Mouse (Mus musculus) hindbrain, embryonic 12.5 days (tissue): ENCODE measurements around the gene Plekhg2. TPM values are rescaled to one million over a fixed set of nuclear protein-coding genes. Genes with fewer than 3 reads are reported as not detected.

Experiments
- ATAC-seq: fragments of 200-750 bp; cut with Nextera tagmentation; 2 replicates; pipeline ENCODE4 v1.8.0; 2017; ENCODE audit warnings: moderate TSS enrichment; ENCODE audit not compliant: low FRiP score
- H3K27ac ChIP-seq: fragments of 300-500 bp; sonication (generic); 2 replicates; pipeline ENCODE4 v1.5.1; 2016; ENCODE audit warnings: mild to moderate bottlenecking
- H3K27me3 ChIP-seq: fragments of 300-500 bp; sonication (generic); 2 replicates; pipeline ENCODE4 v1.6.1; 2016; ENCODE audit warnings: mild to moderate bottlenecking
- H3K36me3 ChIP-seq: fragments of 300-500 bp; sonication (generic); 2 replicates; pipeline ENCODE4 v1.6.1; 2016; ENCODE audit warnings: mild to moderate bottlenecking
- H3K4me1 ChIP-seq: fragments of 300-500 bp; sonication (generic); 2 replicates; pipeline ENCODE4 v1.6.1; 2016
- H3K4me2 ChIP-seq: fragments of 300-500 bp; sonication (generic); replicated peaks from 2 replicates; pipeline ENCODE4 v1.6.1; 2016; ENCODE audit warnings: mild to moderate bottlenecking
- H3K4me3 ChIP-seq: fragments of 300-500 bp; sonication (generic); 2 replicates; pipeline ENCODE4 v1.5.1; 2016; ENCODE audit warnings: mild to moderate bottlenecking
- H3K9ac ChIP-seq: fragments of 300-500 bp; sonication (generic); 2 replicates; pipeline ENCODE4 v1.6.1; 2016; ENCODE audit warnings: mild to moderate bottlenecking, moderate library complexity
- H3K9me3 ChIP-seq: fragments of 300-500 bp; sonication (generic); replicated peaks from 2 replicates; pipeline ENCODE4 v1.6.1; 2016; ENCODE audit warnings: mild to moderate bottlenecking
- WGBS: fragments of 180-500 bp; shearing (Covaris S2); methylation state at CpG from one replicate; pipeline ENCODE4 v1.1.7; 2016; 5-methylcytosine and 5-hydroxymethylcytosine counted together
- polyA plus RNA-seq: library from polyadenylated mRNA; unstranded; fragments of >200 nt; fragmentation: Nextera tagmentation; extraction: Ambion mirVana; gene quantifications from 2 replicates; pipeline ENCODE4 v1.2.1, GENCODE M21; 2016

The Plekhg2 gene
- polyA plus RNA-seq, 1 experiment from 2014 or later = 71.7 TPM

DNA sequence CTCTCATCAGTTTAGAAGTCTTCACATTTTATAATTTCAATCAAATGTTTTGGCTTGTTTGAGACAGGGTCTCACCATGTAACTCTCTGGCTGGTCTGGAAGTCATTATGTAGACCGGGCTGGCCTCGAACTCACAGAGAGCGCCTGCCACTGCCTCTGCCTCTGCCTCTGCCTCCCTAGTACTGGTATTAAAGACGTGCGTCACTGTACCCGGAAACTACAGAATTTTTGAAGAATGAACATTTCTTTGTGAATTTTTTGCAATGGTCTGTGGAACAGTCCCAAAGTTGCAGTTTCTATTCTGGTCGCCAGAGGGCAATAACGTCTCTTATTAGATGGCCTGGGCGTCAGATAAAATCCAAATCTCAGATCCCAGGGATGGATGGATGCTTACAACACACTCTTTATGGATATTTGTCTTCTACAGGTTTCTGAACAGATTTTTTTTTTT, 757 bp upstream of the Plekhg2 start:
- peak overlapping the region; percentile 90 for H3K27ac ChIP-seq
- peaks cover 48% of the 10 kb centered on the region for H3K4me1 ChIP-seq
- peak overlapping the region; percentile 57 for H3K4me2 ChIP-seq
- peak; percentile 3; the same call in 1 of the 2 replicates for ATAC-seq
- peaks cover 11% of the 10 kb centered on the region; the same call in 1 of the 2 replicates for H3K36me3 ChIP-seq
- H3K4me3 ChIP-seq = peak overlapping the region; percentile 81
- 2% methylated on average over 9 of the region's 9 CpGs for WGBS
- H3K9ac ChIP-seq = 0 out of 2 replicates have a peak overlapping the region, but pooled peaks have one; percentile 41
- H3K9me3 ChIP-seq = no peaks in the 10 kb centered on the region
- H3K27me3 ChIP-seq = peaks cover 5% of the 10 kb centered on the region; the same call in 1 of the 2 replicates

DNA sequence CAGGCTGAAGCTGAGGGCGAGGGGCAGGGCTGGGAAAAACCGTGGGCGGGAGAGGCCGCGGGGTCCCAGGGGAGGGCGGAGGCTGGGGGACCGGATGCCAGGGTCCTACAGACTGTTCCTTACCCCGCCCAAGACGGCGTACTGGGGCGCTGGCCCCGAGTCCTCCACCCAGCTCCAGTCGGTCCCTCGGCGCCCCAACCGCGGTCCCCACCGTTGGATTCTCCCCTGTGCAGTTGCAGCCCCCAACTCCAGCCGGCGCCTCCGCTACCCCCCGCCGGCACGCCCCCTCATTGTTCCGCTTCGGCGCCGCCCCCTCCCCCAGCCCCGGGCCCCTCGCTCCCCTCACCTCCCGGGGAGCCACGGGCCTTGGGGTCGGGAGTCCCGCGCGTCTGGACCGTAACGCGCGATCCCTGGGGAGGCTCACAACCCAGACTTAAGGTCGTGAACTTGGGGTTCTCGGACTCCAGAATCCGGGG, 847 bp downstream of the Plekhg2 start:
- Histone ChIP-seq H3K27me3 (no peaks in the 10 kb centered on the region), H3K27ac (peak overlapping the region; percentile 90), H3K36me3 (peaks cover 21% of the 10 kb centered on the region), H3K9me3 (no peaks in the 10 kb centered on the region), H3K4me2 (peak overlapping the region; percentile 57), H3K4me1 (peaks cover 38% of the 10 kb centered on the region), H3K4me3 (peak overlapping the region; percentile 81), H3K9ac (peak overlapping the region; percentile 88)
- peak; percentile 9 for ATAC-seq
- 1% methylated on average over 42 of the region's 43 CpGs for WGBS

DNA sequence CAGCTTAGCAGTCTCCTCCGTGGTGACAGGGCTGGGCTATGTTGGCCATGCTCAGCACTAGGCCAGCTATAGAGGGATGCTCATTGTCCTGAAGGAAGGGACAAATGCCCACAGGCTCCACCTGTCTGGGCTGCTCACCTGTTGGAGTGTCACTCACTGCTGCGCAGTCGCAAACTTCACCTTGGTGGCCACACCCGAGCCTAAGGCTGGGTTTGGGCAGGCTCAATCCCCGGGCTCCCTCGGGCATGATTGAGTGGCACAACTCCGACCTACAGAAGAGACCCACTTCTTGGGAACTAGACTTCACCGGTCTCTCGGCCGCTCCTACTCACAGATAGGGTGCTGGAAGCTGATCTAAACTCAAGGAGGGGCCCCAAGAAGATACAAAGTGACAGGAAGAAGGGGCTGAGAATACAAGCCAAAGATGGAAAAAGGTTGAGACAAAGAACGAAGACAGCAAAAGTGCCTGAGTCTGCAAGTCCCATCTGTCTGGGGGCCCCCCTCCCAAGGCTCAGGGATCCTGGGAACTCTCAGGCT, 1.4 kb downstream of the Plekhg2 start:
- Histone ChIP-seq H3K4me3 (peak overlapping the region; percentile 81), H3K9me3 (no peaks in the 10 kb centered on the region), H3K4me1 (peaks cover 33% of the 10 kb centered on the region), H3K9ac (peak overlapping the region; percentile 88), H3K27ac (peak overlapping the region; percentile 90), H3K36me3 (peaks cover 26% of the 10 kb centered on the region), H3K4me2 (peak overlapping the region; percentile 57), H3K27me3 (no peaks in the 10 kb centered on the region)
- ATAC-seq = no peak
- WGBS = 9% methylated on average over 11 of the region's 11 CpGs

DNA sequence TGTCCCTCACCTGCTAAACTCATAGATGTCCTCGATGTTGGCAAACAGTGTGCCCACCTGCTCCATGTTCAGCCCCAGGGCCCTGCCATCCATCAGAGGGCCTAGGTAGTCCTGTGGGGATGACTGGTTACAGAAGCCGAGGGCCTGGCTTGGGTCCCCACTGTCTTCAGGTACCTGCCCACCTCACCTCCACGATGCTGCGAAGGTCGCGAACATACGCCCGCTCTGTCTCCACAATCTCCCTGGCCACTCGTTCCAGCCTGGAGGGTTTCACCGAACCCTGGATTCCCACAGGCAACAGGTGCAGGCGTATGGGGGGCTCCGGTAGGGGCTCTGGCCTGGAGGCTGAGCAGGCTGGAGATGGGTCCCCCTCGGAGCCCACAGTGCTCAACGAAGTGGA, 2.3 kb downstream of the Plekhg2 start:
- H3K9ac ChIP-seq = peak overlapping the region; percentile 88; the same call in 1 of the 2 replicates
- peaks cover 25% of the 10 kb centered on the region for H3K4me1 ChIP-seq
- peak overlapping the region; percentile 81 for H3K4me3 ChIP-seq
- peak overlapping the region; percentile 57 for H3K4me2 ChIP-seq
- no peak for ATAC-seq
- WGBS = 94% methylated on average over 14 of the region's 14 CpGs
- H3K27me3 ChIP-seq = no peaks in the 10 kb centered on the region
- H3K36me3 ChIP-seq = peaks cover 36% of the 10 kb centered on the region
- H3K9me3 ChIP-seq = no peaks in the 10 kb centered on the region
- no peak overlapping the region for H3K27ac ChIP-seq

DNA sequence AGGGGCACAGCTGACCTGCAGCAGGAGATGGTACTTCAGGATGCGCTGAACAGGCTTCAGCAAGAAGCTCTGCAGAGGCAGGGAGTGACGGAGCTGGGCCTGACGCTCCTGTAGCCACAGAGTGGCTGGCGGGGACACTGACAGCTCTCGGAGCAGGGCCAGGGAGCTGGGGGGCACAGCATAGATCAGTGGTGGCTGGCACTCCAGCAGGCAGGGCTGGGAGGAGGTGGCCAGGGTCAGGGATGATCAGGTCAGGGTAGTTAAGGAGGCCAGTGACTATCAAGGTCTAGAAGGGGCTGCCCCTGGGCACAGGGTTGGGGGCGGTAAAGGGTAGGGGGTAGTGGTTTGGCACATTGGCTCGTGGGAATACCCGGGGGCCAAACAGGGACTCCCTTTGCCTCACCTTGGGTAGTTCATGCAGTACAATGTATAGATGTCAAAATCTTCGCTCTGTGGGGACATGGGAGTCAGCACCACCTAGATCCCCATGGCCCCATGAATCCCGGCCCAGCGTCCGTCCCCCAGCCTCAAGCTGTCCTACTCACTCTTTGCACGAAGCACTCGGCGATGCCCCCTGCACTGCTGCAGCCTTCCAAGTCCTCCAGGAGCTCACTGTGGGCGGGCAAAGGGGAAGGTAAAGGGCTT, 4.0 kb downstream of the Plekhg2 start:
- peaks cover 18% of the 10 kb centered on the region for H3K4me1 ChIP-seq
- H3K9ac ChIP-seq = no peak overlapping the region
- no peak overlapping the region for H3K27ac ChIP-seq
- no peaks in the 10 kb centered on the region for H3K9me3 ChIP-seq
- H3K4me2 ChIP-seq = no peak overlapping the region
- H3K27me3 ChIP-seq = no peaks in the 10 kb centered on the region
- WGBS = 91% methylated on average over 16 of the region's 16 CpGs
- H3K4me3 ChIP-seq = no peak overlapping the region
- no peak for ATAC-seq
- H3K36me3 ChIP-seq = peaks cover 52% of the 10 kb centered on the region

DNA sequence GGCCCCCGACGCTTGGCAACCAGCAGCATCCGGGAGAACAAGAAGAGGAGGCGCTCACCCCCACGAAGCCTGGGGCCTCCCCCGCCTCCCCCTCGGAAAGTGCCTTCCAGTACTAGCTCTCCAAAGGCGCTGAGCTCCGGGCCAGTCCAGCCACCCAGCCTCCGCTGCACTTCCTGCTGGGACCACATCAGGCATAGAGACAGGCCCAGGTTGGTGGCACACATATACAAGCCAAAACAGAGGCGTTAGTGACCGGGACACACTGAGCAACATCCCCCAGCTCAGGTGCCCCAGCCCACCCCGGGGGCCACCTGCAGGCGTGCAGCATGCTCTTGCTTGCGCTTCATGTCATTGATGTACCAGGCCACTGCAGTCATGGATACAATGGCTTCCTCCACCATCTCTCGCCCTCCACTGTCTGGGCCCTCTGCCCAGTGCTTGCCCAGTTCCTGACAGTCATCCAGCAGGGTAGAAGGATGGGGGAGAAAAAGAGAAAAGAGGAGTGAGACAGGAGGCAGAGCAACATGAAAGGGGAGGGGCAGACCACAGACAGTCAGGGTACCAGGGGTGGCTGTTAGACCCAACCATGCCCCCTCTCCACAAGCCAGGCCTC, 4.6 kb downstream of the Plekhg2 start:
- Histone ChIP-seq H3K36me3 (peaks cover 57% of the 10 kb centered on the region), H3K9ac (no peak overlapping the region), H3K4me2 (no peak overlapping the region), H3K4me3 (no peak overlapping the region), H3K27ac (no peak overlapping the region), H3K27me3 (no peaks in the 10 kb centered on the region), H3K9me3 (no peaks in the 10 kb centered on the region), H3K4me1 (peaks cover 18% of the 10 kb centered on the region)
- 90% methylated on average over 16 of the region's 16 CpGs for WGBS
- ATAC-seq = no peak

- H3K4me2 ChIP-seq = no peak overlapping the region
- H3K4me3 ChIP-seq = no peak overlapping the region
- WGBS = 85% methylated on average over 16 of the region's 16 CpGs
- no peaks in the 10 kb centered on the region for H3K9me3 ChIP-seq
- peaks cover 84% of the 10 kb centered on the region for H3K36me3 ChIP-seq
- H3K4me1 ChIP-seq = peaks cover 12% of the 10 kb centered on the region
- no peaks in the 10 kb centered on the region for H3K27me3 ChIP-seq
- H3K27ac ChIP-seq = no peak overlapping the region
- no peak overlapping the region for H3K9ac ChIP-seq
- ATAC-seq = no peak
Observed at GRCm38 (mm10) chr7:28362441-28363060, 9.8 kb downstream of the Plekhg2 start.

- H3K36me3 ChIP-seq = peaks cover 77% of the 10 kb centered on the region
Observed at GRCm38 (mm10) chr7:28361647-28362341, 10.6 kb downstream of the Plekhg2 start.

DNA sequence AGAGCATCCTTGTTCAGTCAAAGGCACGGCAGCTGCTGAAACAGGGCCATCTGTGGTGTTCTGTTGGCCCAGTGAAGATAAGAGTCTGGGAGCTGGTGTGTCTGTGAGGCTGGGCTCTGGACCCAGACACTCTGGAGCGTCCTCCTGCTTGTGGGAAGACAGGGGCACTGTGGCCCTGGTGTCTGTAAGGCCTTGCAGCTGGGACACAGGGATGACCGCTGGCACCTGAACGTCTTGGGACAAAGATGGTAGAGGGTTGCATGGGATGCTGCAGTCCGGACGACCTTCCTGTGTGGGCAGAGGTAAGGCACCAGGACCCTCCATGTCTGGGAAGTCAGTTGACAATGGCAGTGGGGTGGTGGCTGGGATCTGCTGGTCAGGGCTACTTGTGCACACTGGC, 12.1 kb downstream of the Plekhg2 start:
- Histone ChIP-seq H3K36me3 (peaks cover 64% of the 10 kb centered on the region), H3K4me3 (no peak overlapping the region), H3K9ac (no peak overlapping the region), H3K9me3 (no peaks in the 10 kb centered on the region), H3K27me3 (no peaks in the 10 kb centered on the region), H3K4me2 (no peak overlapping the region), H3K27ac (no peak overlapping the region), H3K4me1 (peaks cover 22% of the 10 kb centered on the region)
- no peak for ATAC-seq
- 94% methylated on average over 6 of the region's 6 CpGs for WGBS

More at GRCm38 (mm10) chr7:28361647-28362341, 10.6 kb downstream of the Plekhg2 start:
- 95% methylated on average over 20 of the region's 20 CpGs for WGBS
- no peak overlapping the region for H3K27ac ChIP-seq
- H3K9ac ChIP-seq = no peak overlapping the region
- no peaks in the 10 kb centered on the region for H3K9me3 ChIP-seq
- H3K4me3 ChIP-seq = no peak overlapping the region
- no peak overlapping the region for H3K4me2 ChIP-seq
- H3K27me3 ChIP-seq = no peaks in the 10 kb centered on the region
- H3K4me1 ChIP-seq = peaks cover 20% of the 10 kb centered on the region
- ATAC-seq = no peak

- Histone ChIP-seq H3K9me3 (no peaks in the 10 kb centered on the region), H3K36me3 (peaks cover 64% of the 10 kb centered on the region), H3K9ac (no peak overlapping the region), H3K4me1 (peaks cover 22% of the 10 kb centered on the region), H3K27me3 (no peaks in the 10 kb centered on the region), H3K27ac (no peak overlapping the region), H3K4me2 (no peak overlapping the region), H3K4me3 (no peak overlapping the region)
- 89% methylated on average over 10 of the region's 10 CpGs for WGBS
- no peak for ATAC-seq
Observed at GRCm38 (mm10) chr7:28359854-28360253, 12.5 kb downstream of the Plekhg2 start.

- Histone ChIP-seq H3K9ac (no peak overlapping the region), H3K4me2 (no peak overlapping the region), H3K36me3 (peaks cover 64% of the 10 kb centered on the region), H3K9me3 (no peaks in the 10 kb centered on the region), H3K27me3 (no peaks in the 10 kb centered on the region), H3K4me1 (peaks cover 22% of the 10 kb centered on the region), H3K27ac (0 out of 2 replicates have a peak overlapping the region, but pooled peaks have one; percentile 60), H3K4me3 (no peak overlapping the region)
- no peak for ATAC-seq
- 71% methylated on average over 7 of the region's 7 CpGs for WGBS
Observed at GRCm38 (mm10) chr7:28358431-28358830, 14.0 kb downstream of the Plekhg2 start.
